Mouse (Mus musculus): ENCODE measurements around the gene Aqp3.

Aqp3 gene

GRCm38 (mm10) chr4:41097871-41098576, at the start of gene Aqp3:
Gene Aqp3, minus strand, starts transcription at chr4:41098183.
- no peak for DNase-seq (ENCODE audit: low spot score in 2 of 2)

DNA sequence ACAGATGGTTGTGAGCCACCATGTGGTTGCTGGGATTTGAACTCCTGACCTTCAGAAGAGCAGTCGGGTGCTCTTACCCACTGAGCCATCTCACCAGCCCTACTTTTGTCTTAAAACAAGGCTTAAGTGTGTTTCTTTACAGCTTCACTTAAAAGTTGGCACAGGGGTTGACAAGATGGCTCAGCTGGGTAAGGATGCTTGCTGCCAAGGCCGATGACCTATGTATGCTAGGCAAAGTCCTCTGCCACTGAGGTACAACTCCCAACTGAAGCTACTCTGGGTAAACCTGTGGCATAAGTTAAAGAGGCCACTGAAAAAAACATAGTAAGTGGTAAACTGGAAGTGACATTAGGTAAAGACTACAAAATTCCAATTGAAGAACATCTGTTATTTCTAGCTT, 44.6 kb upstream of the Aqp3 start:
- no peak for DNase-seq (ENCODE audit: low spot score in 2 of 2)

GRCm38 (mm10) chr4:41140174-41140875, 42.3 kb upstream of the Aqp3 start:
- no peak for DNase-seq (ENCODE audit: low spot score in 2 of 2)

- DNase-seq (ENCODE audit: low spot score in 2 of 2): no peak
These were observed 38.8 kb upstream of the Aqp3 start for GRCm38 (mm10) chr4:41136811-41137210.

DNA sequence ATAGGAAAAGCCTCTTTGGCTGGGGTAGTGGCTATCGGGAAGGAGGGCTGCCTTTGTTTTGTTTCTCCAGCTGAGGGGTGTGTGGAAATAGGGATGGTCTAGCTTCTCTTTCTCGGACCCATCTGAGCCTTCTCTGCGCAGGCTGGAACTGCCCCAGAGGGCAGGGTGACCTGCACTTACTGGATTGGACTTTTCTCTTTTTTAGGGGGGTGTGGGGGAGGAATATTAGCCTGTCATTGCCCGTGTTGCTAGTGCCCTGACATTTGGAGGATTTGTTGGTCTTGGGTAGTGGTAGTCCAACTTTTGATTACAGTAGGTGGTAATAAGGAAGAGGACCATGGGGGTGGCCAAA, 38.4 kb upstream of the Aqp3 start:
- DNase-seq (ENCODE audit: low spot score in 2 of 2): peak in 1 of 2 experiments; percentile 13

GRCm38 (mm10) chr4:41135711-41136453, 37.9 kb upstream of the Aqp3 start, which contains the start of gene Ube2r2:
Gene Ube2r2, plus strand, starts transcription at chr4:41135743.
- DNase-seq (ENCODE audit: low spot score in 2 of 2): peak; percentile 36 to 37

- peak; percentile 52 to 65 for DNase-seq (ENCODE audit: low spot score in 2 of 2)
These were observed 37.1 kb upstream of the Aqp3 start for GRCm38 (mm10) chr4:41134935-41135710.

GRCm38 (mm10) chr4:41133529-41134291, 35.7 kb upstream of the Aqp3 start:
- DNase-seq (ENCODE audit: low spot score in 2 of 2): no peak

GRCm38 (mm10) chr4:41132471-41132870, 34.5 kb upstream of the Aqp3 start:
- DNase-seq (ENCODE audit: low spot score in 2 of 2): no peak

DNA sequence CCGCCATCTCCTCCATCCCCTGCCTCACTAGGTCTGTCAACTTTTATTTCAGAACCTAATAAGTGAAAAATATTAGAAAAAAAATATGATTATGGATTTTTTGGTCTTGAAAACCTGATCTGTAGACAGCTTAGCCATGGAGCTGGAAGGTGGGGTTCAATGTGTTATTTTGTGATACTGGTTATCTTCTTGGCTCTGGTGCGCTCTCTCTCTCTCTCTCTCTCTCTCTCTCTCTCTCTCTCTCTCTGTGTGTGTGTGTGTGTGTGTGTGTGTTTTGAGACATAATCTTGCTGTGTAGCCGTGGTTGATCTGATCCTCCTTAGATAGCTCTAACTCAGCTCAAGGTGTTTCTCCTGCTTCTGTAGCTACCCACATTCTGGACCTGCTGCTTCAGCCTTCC, 31.9 kb upstream of the Aqp3 start:
- DNase-seq (ENCODE audit: low spot score in 2 of 2): no peak

- DNase-seq (ENCODE audit: low spot score in 2 of 2): peak; percentile 45 to 60
These were observed 31.4 kb upstream of the Aqp3 start for GRCm38 (mm10) chr4:41129406-41129805.

- peak; percentile 99 for DNase-seq (ENCODE audit: low spot score in 2 of 2)
These were observed 26.4 kb upstream of the Aqp3 start, which contains the start of gene Nol6 for GRCm38 (mm10) chr4:41124180-41124951. Gene Nol6, minus strand, starts transcription at chr4:41124455.

DNA sequence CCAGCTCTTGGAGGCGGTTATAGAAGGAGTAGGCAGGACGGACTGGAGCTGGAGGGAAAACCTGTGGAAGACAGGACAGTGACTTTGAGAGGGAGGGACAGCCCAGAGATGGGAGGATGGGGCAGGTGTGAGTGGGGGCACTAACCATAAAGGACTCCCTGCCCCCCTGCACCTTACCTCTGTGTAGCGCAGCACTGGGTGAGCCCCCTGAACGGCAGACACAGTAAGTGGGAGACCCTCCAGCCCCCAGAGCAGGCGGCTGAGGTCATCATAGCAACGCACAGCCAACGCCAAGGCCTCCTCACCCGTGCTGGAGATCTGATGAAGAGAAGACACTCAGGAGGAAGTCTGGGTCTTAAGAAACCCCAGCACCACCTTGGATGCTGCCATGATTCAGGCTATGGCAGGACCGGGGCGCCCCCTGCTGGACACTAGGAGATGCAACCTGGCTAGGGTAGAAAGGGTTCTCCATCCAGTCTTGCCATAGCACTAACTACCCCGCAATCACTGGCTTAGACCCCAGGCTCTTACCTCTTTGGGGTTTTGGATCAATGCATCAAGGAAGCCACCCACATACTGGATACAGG, 20.8 kb upstream of the Aqp3 start:
- DNase-seq (ENCODE audit: low spot score in 2 of 2): peak; percentile 57 to 63

DNA sequence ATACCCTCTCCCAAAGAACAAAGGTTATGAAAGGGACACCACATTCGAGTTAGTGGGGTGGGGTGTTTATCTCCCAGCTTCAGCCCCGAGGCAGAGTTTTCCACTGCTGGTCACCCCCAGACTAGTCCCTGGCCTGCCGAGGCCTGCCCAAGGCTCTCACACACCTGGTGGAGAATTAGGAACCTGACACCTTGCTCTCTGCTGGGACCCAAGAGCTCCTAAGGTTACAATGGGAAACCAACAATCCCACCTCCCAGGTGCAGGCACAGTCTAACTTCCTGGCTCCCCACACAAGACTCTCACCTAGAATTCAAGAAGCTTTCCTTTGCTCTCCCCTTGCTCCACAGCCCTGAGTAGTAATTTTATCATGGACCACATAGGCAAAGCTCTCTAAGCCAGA, 18.8 kb upstream of the Aqp3 start:
- no peak for DNase-seq (ENCODE audit: low spot score in 2 of 2)

- DNase-seq (ENCODE audit: low spot score in 2 of 2): no peak
These were observed 17.8 kb upstream of the Aqp3 start for GRCm38 (mm10) chr4:41115793-41116192.

GRCm38 (mm10) chr4:41115074-41115473, 17.1 kb upstream of the Aqp3 start:
- no peak for DNase-seq (ENCODE audit: low spot score in 2 of 2)

- no peak for DNase-seq (ENCODE audit: low spot score in 2 of 2)
These were observed 16.5 kb upstream of the Aqp3 start for GRCm38 (mm10) chr4:41114358-41115070.

DNA sequence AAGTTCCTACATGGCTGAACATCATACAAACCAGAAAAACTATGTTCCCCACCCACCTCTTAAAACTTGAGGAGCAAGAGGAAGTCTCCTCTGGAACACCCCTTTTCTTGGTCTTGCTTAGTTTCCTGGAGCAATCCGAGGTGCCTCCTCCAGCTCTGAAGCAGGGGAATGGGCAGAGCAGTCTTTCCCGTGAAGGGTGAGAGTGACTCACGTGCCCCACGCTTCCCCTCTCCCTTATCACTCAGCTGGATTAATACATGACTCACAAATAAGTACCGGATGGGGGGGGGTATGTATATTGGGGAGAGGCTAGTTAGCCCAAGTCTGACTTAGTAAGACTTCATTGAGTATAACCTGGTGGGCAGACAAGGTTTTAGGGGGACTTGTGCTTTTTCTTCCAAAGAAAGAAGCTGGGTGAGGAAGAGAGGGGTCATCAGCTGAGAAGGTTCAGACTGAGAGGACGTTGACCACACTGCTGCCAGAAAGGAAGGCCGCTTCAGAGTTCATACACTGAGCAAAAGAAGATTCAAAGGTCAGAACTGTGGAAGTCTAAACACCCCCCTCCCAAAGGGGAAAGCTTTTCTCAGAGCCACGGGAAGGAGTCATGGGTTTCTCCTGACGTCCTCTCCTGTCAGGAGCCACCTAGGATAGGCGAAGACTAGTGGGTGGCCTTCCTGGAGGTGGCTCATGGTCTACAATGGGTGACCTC, 10.9 kb upstream of the Aqp3 start:
- DNase-seq (ENCODE audit: low spot score in 2 of 2): no peak

DNA sequence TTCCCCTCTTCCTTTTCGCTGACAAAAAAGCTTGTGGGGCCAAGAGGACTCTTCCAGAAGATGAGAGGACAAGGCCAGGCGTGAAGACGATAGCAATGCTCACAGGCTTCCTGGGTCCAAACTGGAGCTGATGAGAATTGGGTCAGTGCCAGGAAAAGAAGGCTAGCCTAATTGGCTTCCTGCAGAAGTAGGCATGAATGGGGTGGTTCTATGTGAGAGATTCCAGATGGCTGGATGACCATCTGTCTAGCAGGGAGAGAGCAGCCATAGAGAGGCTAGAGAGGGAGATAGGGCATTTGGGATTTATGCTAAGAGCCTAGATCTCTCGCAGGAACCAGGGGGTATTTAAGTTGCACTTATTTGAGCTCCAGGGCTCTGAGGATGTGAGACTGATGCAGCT, 9.5 kb upstream of the Aqp3 start:
- DNase-seq (ENCODE audit: low spot score in 2 of 2): no peak

All from right cerebral cortex, adult 2 months (tissue).